14 mouse cellular contexts compared by ENCODE assay signal in the genomic region with DNA sequence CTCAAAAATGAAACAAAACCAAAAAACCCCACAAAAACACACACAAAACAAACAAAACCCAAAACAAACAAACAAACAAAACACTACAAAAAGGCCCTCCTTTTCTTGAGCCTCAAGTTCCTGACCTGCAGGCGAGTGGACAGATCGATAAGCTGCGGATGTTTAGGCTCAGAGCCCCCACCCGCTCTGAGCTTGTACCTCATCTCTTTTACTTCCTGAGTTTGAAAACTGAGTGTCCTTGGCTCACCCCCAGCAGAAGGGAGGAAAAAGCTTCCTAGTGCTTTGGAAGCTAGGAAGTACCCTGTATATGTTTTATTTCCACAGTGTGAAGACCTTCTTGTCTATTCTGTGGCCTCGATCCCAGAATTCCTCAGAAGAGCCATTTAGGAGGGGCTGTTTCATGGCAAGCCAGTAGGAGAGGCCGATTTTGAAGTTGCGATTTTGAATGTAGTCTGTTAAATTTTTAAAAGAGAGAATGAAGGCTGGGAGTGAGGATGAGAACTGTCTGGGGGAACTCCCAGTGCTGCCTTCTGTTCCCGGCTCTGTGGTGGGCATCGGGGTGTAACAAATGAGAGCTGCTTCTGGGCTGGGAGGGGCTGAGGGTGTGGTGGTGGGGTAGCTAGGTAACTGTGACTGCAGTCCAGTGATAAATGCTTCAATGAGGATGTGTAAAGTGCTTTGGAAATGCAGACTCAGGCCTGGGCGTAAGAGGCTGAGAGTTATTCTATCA. TPM values are rescaled to one million over a fixed set of nuclear protein-coding genes. Genes with fewer than 3 reads are reported as not detected.
DNase-seq lines count a peak whose midpoint lies in the region; ATAC-seq and TF ChIP-seq lines count a peak whose summit lies in the region.
"Had no signal": no experiment of that assay in that cellular context is flagged by ENCODE, and none has a peak within 500 bp of the region (broad histone marks: within the 10 kb centered on the region; RNA-seq: fewer than 3 reads in every experiment).

No protein-coding gene starts in this region.

- WGBS in heart, embryonic 15.5 days = 61% methylated on average over 10 of the region's 10 CpGs
- 64% methylated on average over 10 of the region's 10 CpGs for WGBS in midbrain, embryonic 15.5 days
- 65% methylated on average over 10 of the region's 10 CpGs for WGBS in midbrain, embryonic 10.5 days
- 65% methylated on average over 10 of the region's 10 CpGs for WGBS in midbrain, postnatal 0 days

- H3K27ac ChIP-seq in heart, embryonic 15.5 days = no peak overlapping the region
- no peak overlapping the region for H3K27ac ChIP-seq in midbrain, embryonic 15.5 days
- H3K27ac ChIP-seq in midbrain, embryonic 10.5 days (replicated peaks) = no peak overlapping the region
- no peak overlapping the region for H3K27ac ChIP-seq in midbrain, postnatal 0 days (ENCODE audit: low read depth, low read length)
- H3K27ac ChIP-seq: embryonic facial prominence, embryonic 12.5 days; macrophage; neural tube, embryonic 13.5 days had no signal

- no peak for ATAC-seq in heart, embryonic 15.5 days (replicated peaks; ENCODE audit: insufficient number of reproducible peaks, insufficient read depth, low FRiP score, low read depth)
- ATAC-seq in midbrain, embryonic 15.5 days (replicated peaks) = no peak
- ATAC-seq in midbrain, postnatal 0 days (ENCODE audit: low FRiP score) = no peak
- ATAC-seq in activated CD4-positive, CD25-positive, alpha-beta regulatory T cell, adult 4 months = no peak

- DNase-seq in heart, postnatal 4 days = no peak
- DNase-seq in midbrain, embryonic 10.5 days (ENCODE audit: low spot score) = no peak
- DNase-seq in cerebellum, postnatal 25 days = peak; percentile 63 to 72
- DNase-seq in midbrain, postnatal 0 days (ENCODE audit: low spot score) = no peak
- no peak for DNase-seq in right cerebral cortex, postnatal 36 days (ENCODE audit: low spot score in 2 of 2)
- DNase-seq: adrenal gland, postnatal 25 days; layer of hippocampus, postnatal 36 days; thymus, postnatal 25 days had no signal

- H3K4me2 ChIP-seq in heart, embryonic 15.5 days = peak overlapping the region; percentile 3; the same call in 1 of the 2 replicates
- 0 out of 2 replicates have a peak overlapping the region, but pooled peaks have one; percentile 6 for H3K4me2 ChIP-seq in midbrain, embryonic 15.5 days
- H3K4me2 ChIP-seq in midbrain, postnatal 0 days (ENCODE audit: low read depth, low read length, poor library complexity, severe bottlenecking) = peak overlapping the region; percentile 86
- H3K4me2 ChIP-seq: embryonic facial prominence, embryonic 12.5 days; neural tube, embryonic 13.5 days had no signal

- H3K9me3 ChIP-seq in heart, embryonic 15.5 days (replicated peaks) = no peaks in the 10 kb centered on the region
- H3K9me3 ChIP-seq in midbrain, embryonic 15.5 days = no peaks in the 10 kb centered on the region
- H3K9me3 ChIP-seq in midbrain, embryonic 10.5 days (replicated peaks) = no peaks in the 10 kb centered on the region
- H3K9me3 ChIP-seq in midbrain, postnatal 0 days (ENCODE audit: low read length) = no peaks in the 10 kb centered on the region
- H3K9me3 ChIP-seq: embryonic facial prominence, embryonic 12.5 days had no signal

- H3K36me3 ChIP-seq in heart, embryonic 15.5 days = no peaks in the 10 kb centered on the region
- H3K36me3 ChIP-seq in midbrain, embryonic 15.5 days (replicated peaks) = no peaks in the 10 kb centered on the region
- no peaks in the 10 kb centered on the region for H3K36me3 ChIP-seq in midbrain, embryonic 10.5 days
- no peaks in the 10 kb centered on the region for H3K36me3 ChIP-seq in midbrain, postnatal 0 days (ENCODE audit: insufficient read depth, low read length)
- H3K36me3 ChIP-seq: embryonic facial prominence, embryonic 12.5 days; neural tube, embryonic 13.5 days had no signal

- peaks cover 5% of the 10 kb centered on the region; the same call in 1 of the 2 replicates for H3K27me3 ChIP-seq in heart, embryonic 15.5 days
- no peaks in the 10 kb centered on the region for H3K27me3 ChIP-seq in midbrain, embryonic 15.5 days (replicated peaks)
- peaks cover 44% of the 10 kb centered on the region for H3K27me3 ChIP-seq in midbrain, embryonic 10.5 days (ENCODE audit: low read depth, poor library complexity, severe bottlenecking)
- H3K27me3 ChIP-seq in midbrain, postnatal 0 days (ENCODE audit: insufficient read depth, low read length) = no peaks in the 10 kb centered on the region

- no peak overlapping the region for H3K9ac ChIP-seq in heart, embryonic 15.5 days
- H3K9ac ChIP-seq in midbrain, embryonic 15.5 days = no peak overlapping the region
- H3K9ac ChIP-seq in midbrain, postnatal 0 days (replicated peaks; ENCODE audit: low read length, poor library complexity, severe bottlenecking) = no peak overlapping the region
- H3K9ac ChIP-seq: embryonic facial prominence, embryonic 12.5 days; neural tube, embryonic 13.5 days had no signal

- H3K4me3 ChIP-seq in heart, embryonic 15.5 days = no peak overlapping the region
- no peak overlapping the region for H3K4me3 ChIP-seq in midbrain, embryonic 15.5 days
- H3K4me3 ChIP-seq in midbrain, embryonic 10.5 days = no peak overlapping the region
- H3K4me3 ChIP-seq in midbrain, postnatal 0 days (ENCODE audit: low read depth, low read length) = peak overlapping the region; percentile 65; the same call in 1 of the 2 replicates
- H3K4me3 ChIP-seq: embryonic facial prominence, embryonic 12.5 days; neural tube, embryonic 13.5 days had no signal

- no peak for TF ChIP-seq CTCF in midbrain, postnatal 0 days (IDR thresholded peaks at IDR 0.05)

- H3K4me1 ChIP-seq in heart, embryonic 15.5 days (replicated peaks) = peaks cover 7% of the 10 kb centered on the region
- H3K4me1 ChIP-seq in midbrain, embryonic 15.5 days = peaks cover 14% of the 10 kb centered on the region; the same call in 1 of the 2 replicates
- H3K4me1 ChIP-seq in midbrain, embryonic 10.5 days = peaks cover 25% of the 10 kb centered on the region
- peaks cover 8% of the 10 kb centered on the region; the same call in 1 of the 2 replicates for H3K4me1 ChIP-seq in midbrain, postnatal 0 days (ENCODE audit: insufficient read depth, low read length)

RNA-seq across cellular contexts. Expression of a gene that starts 2.0 kb away (rescaled TPM):
- 3.7 and 4.9 TPM in 2 replicates for polyA plus RNA-seq in heart, embryonic 15.5 days (2015; fragmentation: Nextera tagmentation; extraction: Ambion mirVana)
- 10 to 100 TPM; 11.1 to 13.6 TPM for total RNA-seq in heart, postnatal 4 days (2021)
- 36.9 and 42.9 TPM in 2 replicates for polyA plus RNA-seq in midbrain, embryonic 15.5 days (2015; fragmentation: Nextera tagmentation; extraction: Ambion mirVana)
- polyA plus RNA-seq in midbrain, embryonic 10.5 days (2016; fragmentation: Nextera tagmentation; extraction: Ambion mirVana) = 1.7 and 2.9 TPM in 2 replicates
- total RNA-seq in midbrain, postnatal 0 days (2014; rRNA removed) = 66.0 and 78.6 TPM in 2 replicates
- polyA plus RNA-seq in midbrain, postnatal 0 days (2015; fragmentation: Nextera tagmentation; extraction: Ambion mirVana) = 44.6 and 48.5 TPM in 2 replicates
- 1 to 10 TPM; 5.4 to 5.5 TPM for polyA plus RNA-seq in activated CD4-positive, CD25-positive, alpha-beta regulatory T cell, adult 4 months (2017; shearing (Covaris generic))
- polyA plus RNA-seq: macrophage had no signal

Comparison
In these comparisons a context has a peak if more than half of its experiments do, and no peak if none do; other contexts are left out.
1. H3K4me2 ChIP-seq: peak in every context shown above with its lines; median percentile 86 in midbrain, postnatal 0 days; 6 in midbrain, embryonic 15.5 days; 3 in heart, embryonic 15.5 days.
2. DNase-seq: peak in cerebellum, postnatal 25 days (2 of 2); none in heart, postnatal 4 days (single experiment), midbrain, embryonic 10.5 days (single experiment), midbrain, postnatal 0 days (single experiment) and right cerebral cortex, postnatal 36 days (0 of 2).